Mouse (Mus musculus) hindbrain, embryonic 16.5 days (tissue): Measurements from ENCODE around the gene Il11ra1. TPM values are rescaled to one million over a fixed set of nuclear protein-coding genes. Genes with fewer than 3 reads are reported as not detected.
A peak's percentile ranks its signal among the peaks of the same experiment; 100 is the strongest.
"Not testable (repeated sequence)": the region's sequence is repeated elsewhere in the genome, so short reads cannot be mapped to it uniquely, and the experiment has no call there.

Experiments used
- ATAC-seq: fragments of 200-750 bp; cut with Nextera tagmentation; 2 replicates; pipeline ENCODE4 v1.8.0; 2017; ENCODE audit warnings: moderate TSS enrichment, moderate library complexity
- H3K27ac ChIP-seq: fragments of 300-500 bp; sonication (generic); 2 replicates; pipeline ENCODE4 v1.5.1; 2014; ENCODE audit warnings: low read depth, mild to moderate bottlenecking, control low read depth, low read length, moderate library complexity
- H3K27me3 ChIP-seq: fragments of 300-500 bp; sonication (generic); replicated peaks from 2 replicates; pipeline ENCODE4 v1.6.1; 2014; ENCODE audit warnings: low read length; ENCODE audit not compliant: control insufficient read depth, insufficient read depth
- H3K36me3 ChIP-seq: fragments of 300-500 bp; sonication (generic); 2 replicates; pipeline ENCODE4 v1.6.1; 2014; ENCODE audit warnings: mild to moderate bottlenecking, low read length, moderate library complexity, mixed read lengths; ENCODE audit not compliant: control insufficient read depth, insufficient read depth
- H3K4me1 ChIP-seq: fragments of 300-500 bp; sonication (generic); 2 replicates; pipeline ENCODE4 v1.6.1; 2014; ENCODE audit warnings: low read depth, low read length; ENCODE audit not compliant: control insufficient read depth, insufficient read depth
- H3K4me2 ChIP-seq: fragments of 300-500 bp; sonication (generic); 2 replicates; pipeline ENCODE4 v1.6.1; 2014; ENCODE audit warnings: mild to moderate bottlenecking, low read length, control low read depth, moderate library complexity
- H3K4me3 ChIP-seq: fragments of 300-500 bp; sonication (generic); 2 replicates; pipeline ENCODE4 v1.5.1; 2014; ENCODE audit warnings: mild to moderate bottlenecking, low read length, control low read depth, moderate library complexity
- H3K9ac ChIP-seq: fragments of 300-500 bp; sonication (generic); 2 replicates; pipeline ENCODE4 v1.6.1; 2014; ENCODE audit warnings: low read depth, mild to moderate bottlenecking, control low read depth, low read length, moderate library complexity
- H3K9me3 ChIP-seq: fragments of 300-500 bp; sonication (generic); 2 replicates; pipeline ENCODE4 v1.6.1; 2014; ENCODE audit warnings: mild to moderate bottlenecking, low read length, moderate library complexity; ENCODE audit not compliant: control insufficient read depth
- WGBS: fragments of 180-500 bp; shearing (Covaris S2); extraction: QIAGEN DNeasy Blood & Tissue Kit; methylation state at CpG from one replicate; pipeline ENCODE4 v1.1.7; 2014; 5-methylcytosine and 5-hydroxymethylcytosine counted together
- polyA plus RNA-seq: library from polyadenylated mRNA; unstranded; fragments of >200 nt; fragmentation: Nextera tagmentation; extraction: Ambion mirVana; gene quantifications from 2 replicates; pipeline ENCODE4 v1.2.1, GENCODE M21; 2015

The Il11ra1 gene
- polyA plus RNA-seq, 1 experiment from 2014 or later: 46.6 TPM

GRCm38 (mm10) chr4:41774002-41774401 lies 74.2 kb downstream of the Il11ra1 start, which contains the start of gene Ccl27a:
Gene Ccl27a (minus strand): TSS chr4:41774247.
- under 1% methylated on average over 12 of the region's 14 CpGs for WGBS
- Histone ChIP-seq H3K4me2 (peak within 1 kb of the TSS; percentile 57), H3K9ac (peak within 1 kb of the TSS; percentile 61), H3K27ac (peak within 1 kb of the TSS; percentile 66), H3K4me3 (peak within 1 kb of the TSS; percentile 45)
- H3K36me3 ChIP-seq, ATAC-seq, H3K9me3 ChIP-seq, H3K4me1 ChIP-seq, H3K27me3 ChIP-seq: not testable (repeated sequence)

GRCm38 (mm10) chr4:41774506-41774905 lies 74.7 kb downstream of the Il11ra1 start:
- Histone ChIP-seq H3K27ac (peak overlapping the region; percentile 48), H3K4me2 (peak overlapping the region; percentile 57), H3K9ac (peak overlapping the region; percentile 41), H3K4me3 (peak overlapping the region; percentile 45)
- not testable (repeated sequence) for H3K27me3 ChIP-seq, H3K9me3 ChIP-seq, ATAC-seq, H3K36me3 ChIP-seq, H3K4me1 ChIP-seq
- 65% methylated on average over 3 of the region's 3 CpGs for WGBS

- H3K9me3 ChIP-seq, ATAC-seq, H3K4me2 ChIP-seq, H3K27me3 ChIP-seq, H3K36me3 ChIP-seq, H3K9ac ChIP-seq, H3K4me1 ChIP-seq, H3K27ac ChIP-seq, H3K4me3 ChIP-seq: not testable (repeated sequence)
- 92% methylated on average over 1 of the region's 1 CpGs for WGBS
Measured at GRCm38 (mm10) chr4:41775840-41776239, 76.1 kb downstream of the Il11ra1 start.

GRCm38 (mm10) chr4:41781271-41781670 lies 81.5 kb downstream of the Il11ra1 start:
- not testable (repeated sequence) for H3K4me1 ChIP-seq, H3K9me3 ChIP-seq, H3K27ac ChIP-seq, H3K4me3 ChIP-seq, H3K36me3 ChIP-seq, H3K27me3 ChIP-seq, ATAC-seq, H3K9ac ChIP-seq, H3K4me2 ChIP-seq
- WGBS: 20% methylated on average over 6 of the region's 9 CpGs

- H3K4me3 ChIP-seq, H3K4me1 ChIP-seq, H3K9ac ChIP-seq, ATAC-seq, H3K4me2 ChIP-seq, H3K36me3 ChIP-seq, H3K27ac ChIP-seq, H3K27me3 ChIP-seq, H3K9me3 ChIP-seq: not testable (repeated sequence)
- WGBS: 21% methylated on average over 16 of the region's 21 CpGs
Measured at GRCm38 (mm10) chr4:41781748-41782485, 82.1 kb downstream of the Il11ra1 start.

- not testable (repeated sequence) for H3K4me3 ChIP-seq, H3K27me3 ChIP-seq, H3K4me1 ChIP-seq, H3K9me3 ChIP-seq, H3K4me2 ChIP-seq, H3K36me3 ChIP-seq, H3K9ac ChIP-seq, ATAC-seq, H3K27ac ChIP-seq
- WGBS: 33% methylated on average over 4 of the region's 4 CpGs
Measured at GRCm38 (mm10) chr4:41782711-41783110, 82.9 kb downstream of the Il11ra1 start.

- not testable (repeated sequence) for H3K27me3 ChIP-seq, H3K4me3 ChIP-seq, H3K27ac ChIP-seq, H3K9me3 ChIP-seq, H3K36me3 ChIP-seq, H3K4me1 ChIP-seq, H3K4me2 ChIP-seq, H3K9ac ChIP-seq, ATAC-seq
- 40% methylated on average over 2 of the region's 3 CpGs for WGBS
Measured at GRCm38 (mm10) chr4:41783197-41783596, 83.4 kb downstream of the Il11ra1 start.

Other genes starting within 250 kb of the Il11ra1 start
- gene Kif24, start 235.1 kb upstream of the Il11ra1 start, polyA plus RNA-seq: 2.4 and 2.8 TPM in 2 replicates
- gene Nudt2, start 234.8 kb upstream of the Il11ra1 start, polyA plus RNA-seq: 74.1 and 76.8 TPM in 2 replicates
- 18.4 and 19.5 TPM in 2 replicates for gene AI464131, start 196.9 kb upstream of the Il11ra1 start, polyA plus RNA-seq
- gene 1110017D15Rik, start 182.7 kb upstream of the Il11ra1 start, polyA plus RNA-seq: 17.9 and 21.7 TPM in 2 replicates
- 14.2 and 14.8 TPM in 2 replicates for gene Fam219a, start 130.5 kb upstream of the Il11ra1 start, polyA plus RNA-seq
- gene Dnaic1, start 130.2 kb upstream of the Il11ra1 start, polyA plus RNA-seq: 2.4 and 3.3 TPM in 2 replicates
- gene Enho, start 59.7 kb upstream of the Il11ra1 start, polyA plus RNA-seq: 115 and 117 TPM in 2 replicates
- 22.5 and 29.5 TPM in 2 replicates for gene Cntfr, start 2.9 kb upstream of the Il11ra1 start, polyA plus RNA-seq
- 63.6 and 65.2 TPM in 2 replicates for gene Rpp25l, start 13.5 kb downstream of the Il11ra1 start, polyA plus RNA-seq
- gene Dctn3, start 23.2 kb downstream of the Il11ra1 start, polyA plus RNA-seq: 309 and 323 TPM in 2 replicates
- 0.76 and 0.84 TPM in 2 replicates for gene Arid3c, start 31.2 kb downstream of the Il11ra1 start, polyA plus RNA-seq
- gene Galt, start 55.2 kb downstream of the Il11ra1 start, polyA plus RNA-seq: 60.9 and 61.8 TPM in 2 replicates
- gene Sigmar1, start 56.2 kb downstream of the Il11ra1 start, polyA plus RNA-seq: 86.8 and 96.3 TPM in 2 replicates
- 260 and 276 TPM in 2 replicates for gene Ccl27a, start 74.3 kb downstream of the Il11ra1 start, polyA plus RNA-seq
- gene Gm21541, start 203.6 kb downstream of the Il11ra1 start, polyA plus RNA-seq: not detected in 2 replicates
- 12.1 and 13.6 TPM in 2 replicates for gene Gm20878, start 241.6 kb downstream of the Il11ra1 start, polyA plus RNA-seq